Mouse (Mus musculus): Measurements from ENCODE around the gene Erich2.

Gene Erich2

GRCm38 (mm10) chr2:70508496-70508895, at the start of gene Erich2:
Gene Erich2, plus strand, starts transcription at chr2:70508819.
- DNase-seq: no peak

- DNase-seq: no peak
These were observed 45.0 kb upstream of the Erich2 start for GRCm38 (mm10) chr2:70463606-70464005.

GRCm38 (mm10) chr2:70471136-70471535, 37.5 kb upstream of the Erich2 start:
- DNase-seq: no peak

- peak; percentile 38 for DNase-seq
These were observed 36.6 kb upstream of the Erich2 start for GRCm38 (mm10) chr2:70471861-70472620.

DNA sequence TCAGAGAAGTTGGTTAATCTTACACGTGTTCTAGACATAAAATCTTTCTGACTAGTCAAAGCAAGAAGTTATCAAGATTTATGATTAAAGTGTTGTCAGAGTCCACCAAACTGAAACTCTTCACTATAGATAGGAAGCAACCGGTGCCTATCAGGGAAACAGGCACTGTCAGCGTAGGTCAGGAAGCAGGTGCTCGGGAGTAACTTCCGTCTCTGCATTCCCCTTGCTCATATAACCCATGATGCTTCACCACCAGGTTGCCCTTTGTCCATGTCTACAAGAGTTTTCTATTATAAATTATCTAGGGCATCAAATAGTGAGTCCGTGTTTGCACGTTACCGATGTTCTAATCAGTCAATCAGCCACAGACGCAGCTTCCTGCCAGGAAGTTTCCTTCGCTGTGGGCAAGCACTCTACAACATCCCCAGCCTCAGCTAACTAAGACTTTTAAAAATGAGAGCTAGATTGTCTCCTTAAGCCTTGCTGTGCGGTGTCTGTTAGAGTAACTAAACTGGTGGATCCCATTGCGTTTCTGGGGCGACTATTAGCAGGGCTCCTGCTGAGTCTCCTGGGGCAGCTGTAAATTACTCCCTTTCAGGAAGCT, 10.8 kb upstream of the Erich2 start:
- DNase-seq: no peak

DNA sequence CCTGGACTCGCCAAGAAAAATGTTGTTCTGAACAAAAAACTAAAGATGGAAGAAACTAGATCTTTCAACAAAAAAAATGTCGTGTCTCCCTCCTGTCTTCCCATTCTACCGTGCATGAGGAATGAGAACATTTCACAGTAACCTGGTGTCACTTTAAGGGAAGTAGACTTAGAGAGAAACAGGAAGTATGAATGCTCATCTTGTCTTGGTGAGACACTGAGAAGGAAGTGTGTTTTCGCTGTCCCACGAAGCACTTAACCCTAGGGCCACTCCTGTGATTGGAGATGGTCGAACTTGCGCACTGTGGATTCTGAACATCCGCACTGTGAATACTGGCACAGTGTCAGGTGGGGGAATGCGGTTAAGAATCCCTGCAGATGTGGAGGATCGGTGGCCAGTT, 5.2 kb upstream of the Erich2 start:
- DNase-seq: no peak

- DNase-seq: no peak
These were observed 3.4 kb upstream of the Erich2 start for GRCm38 (mm10) chr2:70505229-70505628.

- no peak for DNase-seq
These were observed 2.7 kb upstream of the Erich2 start for GRCm38 (mm10) chr2:70505896-70506295.

DNA sequence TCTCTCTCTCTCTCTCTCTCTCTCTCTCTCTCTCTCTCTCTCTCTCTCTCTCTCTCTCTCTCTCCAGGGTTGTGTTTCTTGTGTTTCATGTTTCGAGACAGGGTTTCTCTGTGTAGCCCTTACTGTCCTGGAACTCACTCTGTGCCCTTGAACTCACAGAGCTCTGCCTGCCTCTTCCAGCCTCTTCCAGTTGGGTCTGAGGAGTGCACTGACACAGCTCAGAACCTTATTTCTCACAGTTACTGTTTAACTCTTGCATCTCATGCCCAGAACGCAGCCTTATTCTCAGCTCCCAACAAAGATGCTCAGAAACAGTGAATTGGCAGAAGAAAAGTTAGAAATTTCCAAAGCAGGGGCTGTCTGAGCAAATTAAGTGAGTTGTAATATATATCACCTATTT, 2.2 kb upstream of the Erich2 start:
- DNase-seq: peak; percentile 30

DNA sequence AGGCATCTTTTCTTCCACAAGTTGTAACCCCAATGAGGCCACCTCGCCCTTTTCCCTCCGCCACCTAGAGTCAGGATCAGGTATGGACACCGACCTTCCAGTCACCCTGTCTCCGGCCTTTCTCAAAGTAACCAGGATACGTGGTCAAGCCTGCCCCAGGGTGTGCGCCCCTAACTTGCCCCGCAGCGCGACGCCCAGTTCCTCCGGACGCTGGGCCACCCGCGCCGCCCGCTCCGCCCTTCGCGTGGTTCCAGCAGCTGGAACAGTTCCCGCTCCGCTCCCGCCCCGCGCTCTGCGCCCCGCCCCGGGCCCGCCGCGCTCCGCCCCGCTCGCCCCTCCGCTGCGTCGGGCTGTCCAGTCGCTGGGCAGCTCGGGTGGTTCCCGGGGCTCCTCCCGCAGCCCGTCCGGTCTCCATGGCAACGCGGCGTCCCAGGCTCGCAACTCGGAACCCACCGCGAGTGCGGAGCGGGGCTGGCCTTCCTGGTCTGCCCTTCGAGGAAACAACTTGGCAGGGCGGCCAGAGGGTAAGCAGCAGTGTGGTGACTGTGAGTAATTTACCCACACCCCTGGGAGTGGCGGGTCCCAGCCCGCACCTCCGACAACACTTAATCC, 508 bp downstream of the Erich2 start:
- DNase-seq: peak; percentile 94

GRCm38 (mm10) chr2:70538283-70538682, 29.7 kb downstream of the Erich2 start:
- DNase-seq: peak; percentile 50

DNA sequence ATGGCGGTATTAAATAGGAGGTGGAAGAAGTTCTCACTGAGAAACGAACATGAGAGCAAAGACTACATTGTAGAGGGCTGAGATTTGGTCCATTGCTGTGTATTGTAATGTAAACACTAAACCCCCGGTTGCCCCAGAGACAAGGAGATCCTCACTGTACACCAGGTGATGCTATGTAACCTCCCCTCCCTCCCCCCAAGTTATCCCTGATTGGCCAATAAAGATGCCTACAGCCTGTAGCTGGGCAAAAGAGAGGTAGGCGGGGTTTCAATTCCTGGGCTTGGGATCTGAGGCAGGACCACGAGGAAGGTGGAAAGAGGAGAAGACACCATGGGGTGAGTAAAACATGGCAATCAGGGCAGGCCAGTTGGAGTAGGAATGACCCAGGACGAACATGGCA, 42.1 kb downstream of the Erich2 start:
- no peak for DNase-seq

- DNase-seq: no peak
These were observed 42.8 kb downstream of the Erich2 start for GRCm38 (mm10) chr2:70551446-70551845.

- no peak for DNase-seq
These were observed 43.5 kb downstream of the Erich2 start for GRCm38 (mm10) chr2:70552067-70552598.

GRCm38 (mm10) chr2:70552772-70553171, 44.2 kb downstream of the Erich2 start, which contains the start of gene Gad1:
Gene Gad1, plus strand, starts transcription at chr2:70553072.
- DNase-seq: no peak

- DNase-seq: no peak
These were observed 45.2 kb downstream of the Erich2 start for GRCm38 (mm10) chr2:70553826-70554225.

GRCm38 (mm10) chr2:70558112-70558842, 49.7 kb downstream of the Erich2 start:
- peak; percentile 86 for DNase-seq

DNA sequence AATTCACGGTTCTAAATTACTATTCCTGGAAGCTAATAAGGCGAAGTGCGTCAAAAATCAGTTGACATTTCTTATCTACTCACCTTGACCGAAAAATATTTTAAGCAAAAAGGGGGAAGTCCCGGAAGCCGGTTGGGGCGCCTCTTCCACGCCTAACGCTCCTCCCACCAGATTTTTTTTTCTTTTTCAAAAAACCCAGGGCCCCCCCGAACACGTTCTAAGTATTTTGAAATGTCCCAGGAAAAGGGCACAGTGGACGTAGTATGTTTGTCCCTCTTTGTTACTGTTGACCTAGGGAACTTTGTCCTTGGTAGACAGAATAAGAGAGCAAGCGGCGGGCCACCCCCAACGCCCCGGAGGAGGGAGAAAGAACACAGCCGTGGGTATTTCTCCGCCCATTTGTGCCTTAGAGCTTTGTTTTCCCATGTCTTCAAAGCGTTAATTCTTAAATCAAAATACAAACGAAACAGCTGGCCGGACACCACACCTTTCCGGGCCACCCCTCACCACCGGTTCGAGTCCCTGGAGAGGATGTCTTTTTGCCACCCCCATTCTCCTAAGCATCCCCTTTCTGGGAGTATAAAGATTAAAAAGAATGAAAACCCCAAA, 50.3 kb downstream of the Erich2 start:
- DNase-seq: no peak

GRCm38 (mm10) chr2:70559520-70559919, 50.9 kb downstream of the Erich2 start:
- peak; percentile 79 for DNase-seq

GRCm38 (mm10) chr2:70561077-70561795, 52.6 kb downstream of the Erich2 start:
- DNase-seq: peak; percentile 50

GRCm38 (mm10) chr2:70562011-70562491, 53.4 kb downstream of the Erich2 start:
- no peak for DNase-seq

DNA sequence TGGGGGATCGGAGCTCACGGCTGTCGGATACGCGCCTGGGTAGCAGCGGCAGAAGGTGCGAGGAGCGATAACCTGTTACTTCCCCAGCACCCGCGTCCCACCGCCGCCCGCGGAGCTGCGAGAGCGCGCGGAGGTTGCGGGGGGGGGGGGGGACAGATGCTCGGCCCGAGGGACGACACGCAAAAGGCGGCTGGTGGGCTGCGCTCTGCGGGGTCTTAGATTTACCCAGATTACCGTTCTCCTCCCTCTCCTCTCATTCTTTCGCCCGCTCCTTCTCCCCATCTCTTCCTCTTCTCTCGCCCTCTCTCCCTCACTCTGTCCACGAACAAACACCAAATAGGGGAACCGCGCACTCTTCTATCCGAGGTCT, 54.0 kb downstream of the Erich2 start:
- no peak for DNase-seq

All from kidney, postnatal 14 days (tissue).